Mouse (Mus musculus): ENCODE results near the gene Ifitm2.

DNA sequence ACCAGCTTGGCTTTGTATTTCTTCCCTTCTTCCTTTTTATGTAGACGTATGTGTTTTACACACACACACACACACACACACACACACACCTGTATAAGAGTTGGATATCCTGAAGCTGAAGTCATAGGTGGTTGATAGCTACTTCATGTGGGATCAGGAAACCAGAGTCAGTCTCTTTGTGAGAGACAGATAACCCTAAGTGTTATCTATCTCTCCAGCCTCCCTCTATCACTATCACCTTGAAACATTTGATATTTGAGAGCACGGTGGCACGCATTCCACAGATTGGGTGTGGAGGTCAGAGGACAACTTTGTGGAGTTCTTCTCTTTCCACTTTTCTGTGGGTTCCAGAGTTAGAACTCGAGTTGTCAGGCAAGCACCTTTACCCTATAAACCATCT lies 35.9 kb downstream of the Ifitm2 start:
- TF ChIP-seq CTCF (conservative IDR thresholded peaks at IDR 0.05; ENCODE audit: low read length) (no peak), POU5F1 (IDR thresholded peaks at IDR 0.05; ENCODE audit: borderline replicate concordance, low read length) (no peak), NANOG (IDR thresholded peaks at IDR 0.05; ENCODE audit: borderline replicate concordance, low read length) (no peak)
